Mouse (Mus musculus) c-Kit-positive CD71-positive TER-119-positive erythroid progenitor cells, embryonic 14.5 days (primary cell): ENCODE results near the gene Hes1.
"Not testable (repeated sequence)": the region's sequence is repeated elsewhere in the genome, so short reads cannot be mapped to it uniquely, and the experiment has no call there.

Experiments used
- DNase-seq: peaks from one replicate; pipeline ENCODE4 v3.0.0-alpha.2; 2013; ENCODE audit warnings: low spot score

Hes1 gene

GRCm38 (mm10) chr16:30069950-30070770, 6.0 kb downstream of the Hes1 start:
- DNase-seq: no peak

DNA sequence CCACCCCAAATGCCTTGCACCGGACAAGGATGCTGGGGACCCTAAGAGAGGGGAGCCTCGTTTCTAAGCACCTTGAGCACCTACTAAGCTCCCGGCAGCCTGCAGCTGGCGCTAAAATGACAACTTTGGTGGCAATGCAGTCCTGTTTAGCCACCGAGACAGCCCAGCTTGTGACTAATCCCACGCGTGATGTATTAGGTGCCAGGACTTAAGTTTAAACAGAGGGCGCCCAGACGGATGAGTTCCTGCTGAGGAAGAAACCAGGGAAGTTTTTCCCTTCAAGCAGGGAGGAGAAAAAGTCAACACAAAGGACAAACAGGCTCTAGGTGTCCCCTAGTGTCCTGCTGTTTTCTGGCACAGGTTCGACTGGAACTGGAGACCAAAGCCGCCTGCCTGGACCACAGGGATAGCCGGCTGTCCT, 6.6 kb downstream of the Hes1 start:
- no peak for DNase-seq

DNA sequence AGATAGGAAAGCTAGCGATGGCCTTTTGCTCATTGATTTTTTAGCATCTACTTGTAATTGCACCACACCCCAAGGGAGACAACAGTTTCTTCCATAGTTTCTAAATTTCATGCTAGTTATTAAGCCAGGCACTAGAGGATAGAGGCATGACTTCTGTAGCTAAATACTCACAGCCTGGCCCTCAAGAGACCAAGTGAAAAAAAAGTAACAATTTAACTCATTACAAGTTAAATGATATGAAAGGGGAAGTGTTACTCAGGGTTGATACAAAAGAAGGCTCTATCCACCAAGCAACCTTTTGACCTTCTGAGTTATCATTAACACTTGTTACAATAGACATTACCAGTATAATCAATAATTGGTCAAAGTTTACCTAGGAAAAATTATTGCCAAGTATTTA, 9.1 kb downstream of the Hes1 start:
- no peak for DNase-seq

- no peak for DNase-seq
Observed at GRCm38 (mm10) chr16:30081498-30081897, 17.3 kb downstream of the Hes1 start.

DNA sequence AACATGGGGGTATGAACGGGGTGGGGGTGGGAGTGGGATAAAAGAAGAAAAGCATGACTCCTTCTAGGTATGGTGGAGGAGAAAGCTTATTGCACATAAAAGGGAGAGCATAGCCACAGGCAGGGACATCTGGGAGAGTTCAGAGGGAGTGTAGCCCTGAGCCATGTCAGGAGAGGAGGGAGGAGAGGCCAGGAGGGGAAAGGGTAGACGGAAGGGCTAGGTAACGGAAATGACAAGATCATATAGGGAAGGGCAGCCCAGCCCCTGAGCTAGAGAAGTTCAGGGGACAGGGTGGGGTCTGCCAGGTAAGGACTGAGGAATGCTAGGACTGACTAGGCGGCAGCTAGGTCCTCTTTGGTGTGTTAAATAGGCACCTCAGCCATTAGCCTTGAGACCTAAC, 17.8 kb downstream of the Hes1 start:
- DNase-seq: no peak

GRCm38 (mm10) chr16:30082965-30083364, 18.8 kb downstream of the Hes1 start:
- no peak for DNase-seq

DNA sequence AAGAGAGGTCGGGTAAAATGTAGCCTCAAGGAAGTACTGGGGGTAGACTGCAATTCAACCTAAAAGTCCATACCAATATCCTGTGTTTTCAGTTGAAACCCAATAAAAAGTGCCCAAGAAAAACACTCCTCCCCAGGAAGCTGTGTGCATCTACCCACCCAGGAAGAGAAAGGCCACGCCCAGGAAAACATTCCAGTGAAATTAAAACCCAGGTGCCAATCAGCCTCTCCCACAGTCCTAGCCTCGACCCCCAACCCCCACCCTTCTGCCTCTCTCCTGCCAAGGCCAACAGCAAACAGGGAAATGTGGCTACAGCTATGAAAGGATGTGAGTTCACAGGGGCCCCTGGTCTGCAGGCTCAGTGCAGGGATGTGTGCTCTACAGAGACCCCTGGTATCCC, 19.4 kb downstream of the Hes1 start:
- DNase-seq: no peak

DNA sequence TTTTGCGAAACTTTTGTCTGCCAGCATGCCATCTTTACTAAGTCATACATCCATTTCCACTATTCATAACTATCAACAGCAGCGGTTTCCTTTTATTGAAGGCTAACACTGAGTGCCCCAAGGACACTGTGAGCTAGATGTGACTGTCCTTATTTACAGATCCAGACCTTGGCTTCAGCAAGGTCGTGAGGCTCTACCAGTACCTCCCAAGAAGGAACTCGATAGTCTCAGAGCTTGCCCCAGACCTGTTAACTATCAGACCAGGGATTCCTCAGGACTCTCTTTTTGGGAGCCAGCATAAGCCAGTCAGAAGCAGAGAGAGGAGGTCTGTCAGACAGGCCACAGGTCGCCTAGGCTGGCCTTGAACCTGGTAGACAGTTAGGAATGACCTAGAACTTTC, 24.5 kb downstream of the Hes1 start:
- no peak for DNase-seq

GRCm38 (mm10) chr16:30090200-30090865, 26.1 kb downstream of the Hes1 start:
- DNase-seq: no peak

DNA sequence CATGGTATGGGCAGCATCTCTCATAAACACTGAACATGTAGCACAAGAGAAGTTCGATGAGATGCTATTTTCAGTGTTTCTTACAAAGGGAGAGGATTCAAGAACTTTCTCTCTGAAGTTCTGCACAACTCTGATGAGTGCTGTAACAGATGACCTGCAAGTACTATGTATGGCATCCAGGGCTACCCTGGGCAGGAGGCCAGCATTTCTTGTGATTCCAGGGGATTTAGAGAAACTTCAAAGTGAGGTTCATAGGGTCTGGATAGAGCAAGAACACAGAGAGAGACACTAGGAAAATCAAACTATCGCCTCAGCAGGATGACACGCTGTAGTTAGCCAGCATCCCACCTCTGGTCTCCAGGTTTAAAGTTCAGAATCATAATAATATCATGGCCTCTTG, 31.9 kb downstream of the Hes1 start:
- DNase-seq: no peak

GRCm38 (mm10) chr16:30096475-30096874, 32.3 kb downstream of the Hes1 start:
- no peak for DNase-seq

- DNase-seq: no peak
Observed at GRCm38 (mm10) chr16:30099124-30099523, 34.9 kb downstream of the Hes1 start.

- no peak for DNase-seq
Observed at GRCm38 (mm10) chr16:30102149-30102915, 38.1 kb downstream of the Hes1 start.

GRCm38 (mm10) chr16:30102982-30103381, 38.8 kb downstream of the Hes1 start:
- DNase-seq: no peak

- no peak for DNase-seq
Observed at GRCm38 (mm10) chr16:30103495-30103894, 39.3 kb downstream of the Hes1 start.

DNA sequence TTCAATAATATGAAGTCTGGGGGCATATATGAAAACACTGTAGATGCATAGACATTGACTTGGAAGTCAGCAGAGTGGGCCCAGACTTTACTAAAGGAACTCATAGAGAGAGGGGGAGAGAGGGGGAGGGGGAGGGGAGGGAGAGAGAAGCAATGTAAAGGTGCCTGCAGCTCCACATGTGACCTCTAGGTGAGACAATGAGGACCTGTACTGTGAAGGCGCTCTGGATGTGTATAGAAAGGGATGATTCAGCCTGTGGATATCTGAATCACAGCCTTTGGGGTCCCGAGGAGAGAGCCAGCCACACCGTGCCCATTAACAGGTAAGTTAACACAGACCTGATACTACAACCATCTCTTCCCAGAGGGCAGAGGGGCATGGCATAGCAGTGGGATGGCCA, 40.2 kb downstream of the Hes1 start:
- DNase-seq: no peak

- no peak for DNase-seq
Observed at GRCm38 (mm10) chr16:30105476-30105875, 41.3 kb downstream of the Hes1 start.

DNA sequence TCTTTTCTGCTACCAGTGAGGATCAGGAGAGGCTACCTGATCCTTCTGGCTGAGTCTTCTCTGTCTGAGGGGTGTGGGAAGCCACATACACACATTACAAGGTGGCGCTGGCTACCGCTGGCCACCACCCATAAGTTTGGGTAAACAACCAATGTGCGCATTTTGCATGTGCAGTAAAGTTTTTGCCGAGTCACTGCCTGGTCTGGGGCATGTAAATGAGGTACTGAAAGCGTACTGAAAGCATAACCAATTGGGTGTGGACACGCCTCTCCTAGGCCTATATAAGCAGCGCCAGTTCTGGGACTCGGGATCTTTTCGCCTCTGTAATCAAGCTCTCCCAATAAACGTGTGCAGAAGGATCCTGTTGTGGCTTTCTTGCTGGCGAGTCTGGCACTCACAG, 44.0 kb downstream of the Hes1 start:
- DNase-seq: not testable (repeated sequence)

GRCm38 (mm10) chr16:30110466-30110865, 46.3 kb downstream of the Hes1 start:
- DNase-seq: no peak

DNA sequence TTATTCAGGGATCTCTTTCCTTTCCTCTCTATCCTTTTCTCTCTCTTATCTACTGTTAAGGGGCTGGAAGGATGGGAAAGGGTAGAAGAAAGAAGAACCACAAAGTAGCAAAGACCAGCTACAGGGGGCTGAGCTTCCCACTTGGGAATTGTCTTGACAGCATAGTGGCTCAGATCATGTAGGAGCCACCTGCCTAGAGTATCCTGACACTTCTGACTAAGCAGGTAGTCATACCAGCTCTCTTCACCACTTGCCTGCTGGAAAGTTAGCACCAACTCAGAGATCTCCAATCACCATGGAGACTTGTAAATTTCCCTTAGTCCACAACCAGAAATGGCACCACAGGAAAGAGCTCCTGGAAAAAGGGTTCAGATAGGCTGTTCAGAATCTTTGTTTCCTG, 46.9 kb downstream of the Hes1 start:
- DNase-seq: no peak

DNA sequence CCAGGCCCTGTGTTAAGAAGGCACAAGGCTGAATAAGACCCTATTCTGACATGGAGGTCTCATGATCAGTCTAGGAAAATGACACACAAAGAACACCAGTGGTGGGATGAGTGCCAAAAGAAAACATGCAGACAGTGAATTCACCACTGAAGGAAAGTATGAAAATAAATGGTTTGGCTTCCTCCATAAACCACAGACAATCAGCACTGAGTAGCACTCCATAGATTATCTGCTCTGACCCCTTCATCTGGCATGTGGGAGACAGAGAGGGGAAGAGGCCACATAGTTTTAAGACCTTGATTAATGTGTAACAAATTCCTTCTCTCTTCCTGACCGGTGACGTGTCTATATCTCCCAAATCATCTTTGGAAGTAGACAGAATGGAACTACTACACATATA, 47.4 kb downstream of the Hes1 start:
- DNase-seq: no peak

GRCm38 (mm10) chr16:30113170-30113569, 49.0 kb downstream of the Hes1 start:
- DNase-seq: no peak

GRCm38 (mm10) chr16:30113800-30114199, 49.6 kb downstream of the Hes1 start:
- no peak for DNase-seq
